Comparison of ENCODE assay signal across 12 mouse cellular contexts in the genomic region with DNA sequence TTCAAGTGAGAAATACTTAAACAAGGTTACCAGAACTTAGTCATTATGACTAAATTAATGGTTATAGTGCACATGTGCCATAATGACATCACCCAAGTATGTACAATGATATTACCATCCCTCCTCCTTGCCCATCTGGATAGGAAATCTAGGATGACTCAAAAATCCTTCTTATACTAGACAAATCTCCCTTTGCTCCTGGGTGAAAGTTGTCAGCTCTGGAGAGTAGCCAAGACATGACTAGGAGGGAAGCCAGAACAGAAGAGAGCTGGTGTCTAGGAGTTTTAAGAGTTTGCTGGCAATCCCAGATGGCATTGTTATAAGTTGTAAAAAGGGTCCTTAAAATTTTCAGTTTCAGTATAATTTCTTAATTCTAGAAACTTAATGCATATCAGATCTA.
DNase-seq lines count a peak whose midpoint lies in the region; ATAC-seq lines count a peak whose summit lies in the region.
"Had no signal": no experiment of that assay in that cellular context is flagged by ENCODE, and none has a peak within 500 bp of the region (broad histone marks: within the 10 kb centered on the region; RNA-seq: fewer than 3 reads in every experiment).

No protein-coding gene starts in this region.

- no peak for ATAC-seq in kidney, embryonic 15.5 days (replicated peaks; ENCODE audit: low FRiP score)
- ATAC-seq: liver, postnatal 0 days had no signal

- DNase-seq in adrenal gland, adult 2 months = peak; percentile 60
- no peak for DNase-seq in adrenal gland, postnatal 4 days (ENCODE audit: low spot score in 2 of 2)
- DNase-seq in kidney, adult 9 months = peak; percentile 35
- DNase-seq in right cerebral cortex, adult 2 months (ENCODE audit: low spot score in 2 of 2) = peak; percentile 20 to 47
- DNase-seq in right cerebral cortex, postnatal 36 days (ENCODE audit: low spot score in 2 of 2) = no peak
- no peak for DNase-seq in spleen, adult 12 weeks (ENCODE audit: low spot score)
- DNase-seq in spleen, postnatal 10 days (ENCODE audit: low spot score in 2 of 2) = no peak
- DNase-seq: gastrocnemius, adult 2 months; liver, postnatal 0 days had no signal

- no peak overlapping the region for H3K4me3 ChIP-seq in kidney, embryonic 15.5 days (replicated peaks)
- H3K4me3 ChIP-seq: gastrocnemius, adult 2 months; hindbrain, embryonic 12.5 days; stomach, embryonic 15.5 days had no signal

- H3K9ac ChIP-seq in kidney, embryonic 15.5 days = no peak overlapping the region
- H3K9ac ChIP-seq: hindbrain, embryonic 12.5 days; liver, postnatal 0 days; stomach, embryonic 15.5 days had no signal

- H3K4me1 ChIP-seq in kidney, embryonic 15.5 days = no peaks in the 10 kb centered on the region
- H3K4me1 ChIP-seq: hindbrain, embryonic 12.5 days; stomach, embryonic 15.5 days had no signal

- H3K9me3 ChIP-seq in kidney, embryonic 15.5 days (replicated peaks) = no peaks in the 10 kb centered on the region
- H3K9me3 ChIP-seq: hindbrain, embryonic 12.5 days; stomach, embryonic 15.5 days had no signal

- no peak overlapping the region for H3K27ac ChIP-seq in kidney, embryonic 15.5 days
- H3K27ac ChIP-seq: gastrocnemius, adult 2 months; hindbrain, embryonic 12.5 days; stomach, embryonic 15.5 days had no signal

- no peaks in the 10 kb centered on the region for H3K36me3 ChIP-seq in kidney, embryonic 15.5 days
- H3K36me3 ChIP-seq: hindbrain, embryonic 12.5 days; stomach, embryonic 15.5 days had no signal

- H3K4me2 ChIP-seq in kidney, embryonic 15.5 days = no peak overlapping the region
- H3K4me2 ChIP-seq: hindbrain, embryonic 12.5 days; stomach, embryonic 15.5 days had no signal

- H3K27me3 ChIP-seq in kidney, embryonic 15.5 days = no peaks in the 10 kb centered on the region
- H3K27me3 ChIP-seq: hindbrain, embryonic 12.5 days; stomach, embryonic 15.5 days had no signal

Comparison
In these comparisons a context has a peak if more than half of its experiments do, and no peak if none do; other contexts are left out.
1. DNase-seq: peak in adrenal gland, adult 2 months (single experiment), kidney, adult 9 months (single experiment) and right cerebral cortex, adult 2 months (2 of 2); none in adrenal gland, postnatal 4 days (0 of 2), right cerebral cortex, postnatal 36 days (0 of 2), spleen, adult 12 weeks (single experiment) and spleen, postnatal 10 days (0 of 2).